Mouse (Mus musculus) liver, embryonic 14.5 days (tissue): ENCODE measurements around the gene Icos. TPM values are rescaled to one million over a fixed set of nuclear protein-coding genes. Genes with fewer than 3 reads are reported as not detected.

Source experiments
- ATAC-seq: fragments of 200-750 bp; cut with Nextera tagmentation; 2 replicates; pipeline ENCODE4 v1.8.0; 2017; ENCODE audit warnings: moderate number of reproducible peaks, mild to moderate bottlenecking, moderate library complexity; ENCODE audit not compliant: insufficient read depth
- DNase-seq, 3 experiments: peaks; one replicate each; pipeline ENCODE4 v3.0.0-alpha.2; 2012 to 2013; ENCODE audit warnings: low read depth in 3 of 3, low spot score in 3 of 3
- H3K27ac ChIP-seq: fragments of 300-500 bp; sonication (generic); 2 replicates; pipeline ENCODE4 v1.5.1; 2014; ENCODE audit warnings: moderate library complexity, mild to moderate bottlenecking, control low read depth, inconsistent platforms
- H3K27me3 ChIP-seq: fragments of 300-500 bp; sonication (generic); 2 replicates; pipeline ENCODE4 v1.6.1; 2014; ENCODE audit warnings: mild to moderate bottlenecking, low read length, moderate library complexity; ENCODE audit not compliant: control insufficient read depth, insufficient read depth
- H3K36me3 ChIP-seq: fragments of 300-500 bp; sonication (generic); replicated peaks from 2 replicates; pipeline ENCODE4 v1.6.1; 2014; ENCODE audit warnings: low read depth; ENCODE audit not compliant: control insufficient read depth, insufficient read depth
- H3K4me1 ChIP-seq, 2 experiments: fragments of 200-500 bp in 1 of 2; fragments of 300-500 bp in 1 of 2; sonication (generic) in 1 of 2; replicated peaks; 2 replicates each; pipeline ENCODE4 v1.6.1; 2012 to 2014; ENCODE audit warnings: antibody characterized with exemption in 1 of 2, inconsistent platforms in 1 of 2, low read length in 1 of 2; ENCODE audit not compliant: control insufficient read depth in 2 of 2, insufficient read depth in 2 of 2
- H3K4me2 ChIP-seq: fragments of 300-500 bp; sonication (generic); 2 replicates; pipeline ENCODE4 v1.6.1; 2014; ENCODE audit warnings: low read depth, mild to moderate bottlenecking, control low read depth, moderate library complexity
- H3K4me3 ChIP-seq, 2 experiments: fragments of 200-500 bp in 1 of 2; fragments of 300-500 bp in 1 of 2; sonication (generic) in 1 of 2; 2 replicates each; pipeline ENCODE4 v1.5.1; 2012 to 2014; ENCODE audit warnings: low read depth in 2 of 2, low read length in 2 of 2, mild to moderate bottlenecking in 2 of 2, control low read depth in 1 of 2, inconsistent platforms in 1 of 2, moderate library complexity in 1 of 2; ENCODE audit not compliant: insufficient read depth in 1 of 2
- H3K9ac ChIP-seq: fragments of 300-500 bp; sonication (generic); replicated peaks from 2 replicates; pipeline ENCODE4 v1.6.1; 2014; ENCODE audit warnings: mild to moderate bottlenecking, control low read depth, moderate library complexity
- H3K9me3 ChIP-seq: fragments of 300-500 bp; sonication (generic); 2 replicates; pipeline ENCODE4 v1.6.1; 2016; ENCODE audit warnings: low read length, mixed read lengths; ENCODE audit not compliant: control insufficient read depth
- CTCF ChIP-seq: IDR thresholded peaks from 2 replicates; pipeline ENCODE4 v1.5.1; 2016; ENCODE audit warnings: antibody characterized with exemption, low read depth, control low read depth
- EP300 ChIP-seq: IDR thresholded peaks from 2 replicates; pipeline ENCODE4 v1.6.1; 2016; ENCODE audit warnings: antibody characterized with exemption, low read depth
- WGBS: fragments of 180-500 bp; shearing (Covaris S2); extraction: QIAGEN DNeasy Blood & Tissue Kit; methylation state at CpG from one replicate; pipeline ENCODE4 v1.1.7; 2014; ENCODE audit not compliant: insufficient replicate concordance; 5-methylcytosine and 5-hydroxymethylcytosine counted together
- polyA plus RNA-seq, 2 experiments: library from polyadenylated mRNA; depleted of rRNA in 1 of 2; stranded (reverse) in 1 of 2; unstranded in 1 of 2; fragments of >200 nt; fragmentation: Nextera tagmentation in 1 of 2; extraction: Ambion mirVana in 1 of 2; gene quantifications; 2 replicates each; pipeline versions ENCODE4 v1.2.1 to v1.2.3; 2012 to 2014

Icos gene
- polyA plus RNA-seq, 2 experiments, result 0.41 to 0.50 TPM

GRCm38 (mm10) chr1:61039310-61039709, 61.6 kb downstream of the Icos start:
- Histone ChIP-seq H3K27me3 (no peaks in the 10 kb centered on the region), H3K27ac (no peak overlapping the region), H3K4me1 (no peaks in the 10 kb centered on the region), H3K9ac (no peak overlapping the region), H3K36me3 (no peaks in the 10 kb centered on the region), H3K9me3 (no peaks in the 10 kb centered on the region), H3K4me2 (no peak overlapping the region), H3K4me3 (no peak overlapping the region)
- no peak for DNase-seq
- WGBS, result 29% methylated on average over 4 of the region's 4 CpGs
- no peak for ATAC-seq
- TF ChIP-seq EP300 (no peak), CTCF (no peak)

DNA sequence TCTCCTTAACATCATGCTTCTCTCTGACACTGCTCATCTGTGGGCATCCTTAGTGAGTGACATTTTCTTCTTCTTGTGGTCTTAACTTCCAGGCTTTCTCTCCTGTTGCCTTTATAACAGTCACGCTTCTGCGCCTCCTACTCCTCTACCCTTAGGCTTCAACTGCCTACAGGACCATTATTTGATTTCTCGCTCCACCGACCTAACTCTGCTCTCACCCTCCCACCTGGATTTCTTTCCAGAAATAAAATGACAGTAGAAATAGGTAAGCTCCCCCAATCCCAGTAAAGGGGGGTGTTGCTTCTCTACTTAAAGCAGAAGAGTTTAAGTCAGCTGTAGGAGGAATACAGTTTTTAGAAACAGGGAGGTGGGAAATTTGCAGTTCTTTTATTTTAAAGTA, 62.7 kb downstream of the Icos start:
- TF ChIP-seq CTCF (no peak), EP300 (no peak)
- no peaks in the 10 kb centered on the region for H3K4me1 ChIP-seq
- ATAC-seq (no peak), DNase-seq (no peak)
- H3K36me3 ChIP-seq, result no peaks in the 10 kb centered on the region
- no peaks in the 10 kb centered on the region for H3K27me3 ChIP-seq
- H3K4me3 ChIP-seq, result no peak overlapping the region
- no peak overlapping the region for H3K4me2 ChIP-seq
- H3K27ac ChIP-seq, result no peak overlapping the region
- no peaks in the 10 kb centered on the region for H3K9me3 ChIP-seq
- no peak overlapping the region for H3K9ac ChIP-seq
- WGBS, result 76% methylated on average over 4 of the region's 4 CpGs

- Histone ChIP-seq H3K4me1 (no peaks in the 10 kb centered on the region), H3K27ac (no peak overlapping the region), H3K36me3 (no peaks in the 10 kb centered on the region), H3K4me3 (no peak overlapping the region), H3K9ac (no peak overlapping the region), H3K4me2 (no peak overlapping the region), H3K9me3 (no peaks in the 10 kb centered on the region), H3K27me3 (no peaks in the 10 kb centered on the region)
- TF ChIP-seq EP300, result no peak
- no peak for TF ChIP-seq CTCF
- no peak for ATAC-seq
- 62% methylated on average over 2 of the region's 2 CpGs for WGBS
- no peak for DNase-seq
Measured at GRCm38 (mm10) chr1:61042842-61043241, 65.1 kb downstream of the Icos start.

DNA sequence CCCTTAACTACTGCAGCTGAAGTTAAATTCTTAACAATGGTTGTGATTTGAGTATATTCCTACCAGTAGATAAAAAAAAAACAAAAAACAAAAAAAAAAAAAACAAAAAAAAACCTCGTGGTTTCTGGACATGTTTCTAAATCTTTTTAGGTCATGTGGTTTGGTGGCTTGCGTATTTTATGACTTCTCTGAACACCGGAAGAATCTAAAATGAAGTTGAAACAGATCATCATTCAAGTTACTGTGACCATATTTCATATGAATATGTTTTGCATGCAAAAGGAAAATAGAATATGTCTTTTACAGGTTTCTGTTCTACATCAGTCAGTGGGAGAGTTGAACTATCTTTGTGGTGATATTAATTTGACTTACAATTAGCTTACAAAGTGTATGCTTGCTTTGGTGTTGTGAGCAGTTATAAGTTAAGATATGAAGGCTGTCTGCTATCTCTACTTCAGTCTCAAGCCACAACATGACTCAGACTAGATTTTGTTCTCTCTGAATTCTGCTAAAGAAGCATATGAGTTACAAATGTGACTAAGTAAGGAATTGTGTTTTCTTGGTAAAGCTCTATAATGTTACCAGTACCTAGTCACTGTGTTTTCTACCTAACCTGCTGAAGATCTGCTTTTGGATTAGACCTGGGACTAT, 68.5 kb downstream of the Icos start:
- DNase-seq (no peak), ATAC-seq (no peak)
- H3K36me3 ChIP-seq, result no peaks in the 10 kb centered on the region
- no peak overlapping the region for H3K27ac ChIP-seq
- WGBS, result 50% methylated on average over 3 of the region's 3 CpGs
- H3K4me3 ChIP-seq, result no peak overlapping the region
- no peak overlapping the region for H3K9ac ChIP-seq
- H3K9me3 ChIP-seq, result no peaks in the 10 kb centered on the region
- TF ChIP-seq EP300 (no peak), CTCF (no peak)
- H3K4me1 ChIP-seq, result no peaks in the 10 kb centered on the region
- H3K4me2 ChIP-seq, result no peak overlapping the region
- H3K27me3 ChIP-seq, result no peaks in the 10 kb centered on the region

DNA sequence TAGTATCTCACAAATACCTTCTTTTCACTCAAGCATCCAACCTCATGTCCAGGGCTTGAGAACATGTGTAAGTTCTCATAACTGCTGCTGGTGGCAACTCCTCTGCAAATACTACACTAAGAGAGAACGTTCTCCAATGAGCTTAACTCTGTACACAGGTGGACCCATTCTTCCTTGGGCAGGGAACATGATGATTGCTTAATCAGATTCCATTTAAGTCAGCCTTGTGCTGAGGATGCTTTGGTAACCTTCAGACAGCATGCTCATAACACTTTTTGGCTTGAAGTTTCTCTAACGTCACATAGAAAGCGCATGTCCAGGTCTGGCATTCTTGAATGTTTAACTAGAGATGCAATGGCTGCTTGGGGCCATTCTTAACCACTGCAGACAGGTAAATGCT, 69.6 kb downstream of the Icos start:
- Histone ChIP-seq H3K27me3 (no peaks in the 10 kb centered on the region), H3K9me3 (no peaks in the 10 kb centered on the region), H3K27ac (no peak overlapping the region), H3K4me1 (no peaks in the 10 kb centered on the region), H3K4me3 (no peak overlapping the region), H3K36me3 (no peaks in the 10 kb centered on the region), H3K4me2 (no peak overlapping the region), H3K9ac (no peak overlapping the region)
- DNase-seq, result no peak
- no peak for TF ChIP-seq EP300
- no peak for TF ChIP-seq CTCF
- no peak for ATAC-seq
- 69% methylated on average over 3 of the region's 3 CpGs for WGBS

Other genes with a start within 250 kb of the Icos start
- gene Ctla4, start 90.9 kb upstream of the Icos start, polyA plus RNA-seq (2012; rRNA removed), result not detected in 2 replicates
- not detected in 2 replicates for gene Ctla4, start 90.9 kb upstream of the Icos start, polyA plus RNA-seq (2014; fragmentation: Nextera tagmentation; extraction: Ambion mirVana)